7 mouse cellular contexts compared by ENCODE assay signal in the genomic region with DNA sequence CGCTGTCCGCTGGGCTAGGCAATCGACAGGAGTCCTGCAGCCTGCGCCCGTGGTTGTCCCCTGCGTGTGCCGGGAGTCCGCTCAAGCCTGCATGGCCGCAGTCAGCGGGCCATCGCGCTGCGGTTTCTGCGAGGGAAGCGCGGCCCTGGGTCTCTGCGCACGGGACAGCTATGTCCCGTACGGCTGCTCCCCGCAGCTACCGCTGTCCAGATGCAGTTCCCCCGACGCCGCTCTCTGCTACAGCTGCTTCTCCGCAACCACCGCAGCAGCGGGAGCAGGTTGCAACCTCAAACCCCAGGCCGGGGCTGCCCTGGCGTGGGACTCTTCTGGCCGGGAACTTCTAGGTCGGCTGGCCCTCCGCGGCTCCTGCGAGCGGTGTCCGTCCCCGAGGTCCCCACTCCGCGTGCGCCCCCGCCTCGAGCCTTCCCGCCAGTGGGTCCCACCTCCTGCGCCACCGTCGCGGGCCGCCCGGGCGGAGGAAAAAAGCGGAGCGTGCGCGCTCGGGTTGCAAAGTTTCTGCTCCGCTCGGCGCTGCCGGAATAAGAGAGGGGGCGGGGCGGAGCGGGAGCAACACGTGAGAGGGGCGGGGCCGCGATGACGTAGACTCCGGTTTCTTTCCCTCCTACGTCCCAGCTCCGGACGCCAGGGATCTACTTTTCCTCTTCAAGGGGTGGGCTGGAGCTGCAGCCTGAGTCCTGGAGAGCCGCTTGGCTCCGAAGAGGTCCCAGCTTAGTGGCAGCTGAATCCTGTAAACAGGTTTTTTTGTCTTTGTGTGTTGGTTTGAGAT. TPM values are rescaled to one million over a fixed set of nuclear protein-coding genes. Genes with fewer than 3 reads are reported as not detected.
DNase-seq lines count a peak whose midpoint lies in the region; ATAC-seq and TF ChIP-seq lines count a peak whose summit lies in the region.

A gene (minus strand): TSS at position 542 of the 787 bp plus-strand sequence.

- peak; percentile 82 to 91 for DNase-seq in adrenal gland, postnatal 4 days (ENCODE audit: low spot score in 2 of 2)
- DNase-seq in heart, adult 2 months, result peak; percentile 97 to 98
- DNase-seq in kidney, adult 2 months, result peak; percentile 98
- peak; percentile 97 for DNase-seq in limb, embryonic 11.5 days (ENCODE audit: low spot score)

- H3K27ac ChIP-seq in embryonic facial prominence, embryonic 13.5 days, result peak within 1 kb of the TSS; percentile 91
- H3K27ac ChIP-seq in heart, adult 2 months, result peak within 1 kb of the TSS; percentile 99
- H3K27ac ChIP-seq in kidney, adult 2 months (ENCODE audit: insufficient read depth, low read depth, low read length), result peak within 1 kb of the TSS; percentile 77
- peak within 1 kb of the TSS; percentile 84 for H3K27ac ChIP-seq in limb, embryonic 11.5 days (replicated peaks; ENCODE audit: low read depth, low read length)
- peak within 1 kb of the TSS; percentile 57; the same call in 1 of the 2 replicates for H3K27ac ChIP-seq in midbrain, embryonic 13.5 days
- H3K27ac ChIP-seq in small intestine, adult 2 months (ENCODE audit: insufficient read depth, low read depth, low read length), result peak within 1 kb of the TSS; percentile 98

- peak within 1 kb of the TSS; percentile 85 for H3K4me2 ChIP-seq in embryonic facial prominence, embryonic 13.5 days
- H3K4me2 ChIP-seq in limb, embryonic 11.5 days (ENCODE audit: low read depth, severe bottlenecking), result peak within 1 kb of the TSS; percentile 86
- H3K4me2 ChIP-seq in midbrain, embryonic 13.5 days (replicated peaks), result peak within 1 kb of the TSS; percentile 98

- peak; percentile 91 for ATAC-seq in embryonic facial prominence, embryonic 13.5 days (ENCODE audit: insufficient number of reproducible peaks, insufficient read depth, low FRiP score, low TSS enrichment, low read depth)
- ATAC-seq in limb, embryonic 11.5 days (ENCODE audit: insufficient number of reproducible peaks, low FRiP score, low TSS enrichment, low read depth), result peak; percentile 89
- ATAC-seq in midbrain, embryonic 13.5 days, result peak; percentile 89

- H3K4me3 ChIP-seq in embryonic facial prominence, embryonic 13.5 days, result peak within 1 kb of the TSS; percentile 81
- peak within 1 kb of the TSS; percentile 80 for H3K4me3 ChIP-seq in heart, adult 2 months
- peak within 1 kb of the TSS; percentile 82 for H3K4me3 ChIP-seq in kidney, adult 2 months (ENCODE audit: insufficient read depth, low read depth, low read length)
- peak within 1 kb of the TSS; percentile 85 for H3K4me3 ChIP-seq in limb, embryonic 11.5 days (ENCODE audit: low read depth, low read length)
- peak within 1 kb of the TSS; percentile 75 for H3K4me3 ChIP-seq in midbrain, embryonic 13.5 days (replicated peaks)
- peak within 1 kb of the TSS; percentile 85 for H3K4me3 ChIP-seq in small intestine, adult 2 months (ENCODE audit: low read depth, low read length)

- H3K79me2 ChIP-seq in heart, adult 2 months (replicated peaks; ENCODE audit: control insufficient read depth, insufficient read depth, low read length), result peaks cover 5% of the 10 kb centered on the region

- TF ChIP-seq CTCF in heart, adult 2 months (IDR thresholded peaks at IDR 0.05), result no peak
- TF ChIP-seq CTCF in kidney, adult 2 months (conservative IDR thresholded peaks at IDR 0.05; ENCODE audit: insufficient read depth, insufficient read length, low read depth, low read length), result no peak
- TF ChIP-seq CTCF in small intestine, adult 2 months (IDR thresholded peaks at IDR 0.05; ENCODE audit: extremely low read depth, insufficient read length, insufficient replicate concordance, low read depth, low read length), result peak; percentile 15; the same call in 1 of the 2 replicates

- no peaks in the 10 kb centered on the region for H3K9me3 ChIP-seq in embryonic facial prominence, embryonic 13.5 days
- no peaks in the 10 kb centered on the region for H3K9me3 ChIP-seq in limb, embryonic 11.5 days (ENCODE audit: control insufficient read depth, low read length)
- no peaks in the 10 kb centered on the region for H3K9me3 ChIP-seq in midbrain, embryonic 13.5 days

- intact Hi-C loops in heart, adult 2 months (cut with DNase I), result loop anchor here (2.0 to 5.0 kb wide), 6 partner anchors 55 to 135 kb away; no protein-coding TSS in a partner anchor

- under 1% methylated on average over 74 of the region's 74 CpGs for WGBS in embryonic facial prominence, embryonic 13.5 days
- WGBS in heart, adult 2 months, result under 1% methylated on average over 74 of the region's 74 CpGs
- WGBS in kidney, adult 2 months, result under 1% methylated on average over 74 of the region's 74 CpGs
- WGBS in limb, embryonic 11.5 days, result 1% methylated on average over 66 of the region's 74 CpGs
- WGBS in midbrain, embryonic 13.5 days, result under 1% methylated on average over 74 of the region's 74 CpGs
- under 1% methylated on average over 73 of the region's 74 CpGs for WGBS in small intestine, adult 2 months

- TF ChIP-seq POLR2A in heart, adult 2 months (IDR thresholded peaks at IDR 0.05; ENCODE audit: insufficient read depth, low read depth, low read length), result peak; percentile 93
- TF ChIP-seq POLR2A in kidney, adult 2 months (IDR thresholded peaks at IDR 0.05; ENCODE audit: low read depth, low read length), result peak; percentile 88
- TF ChIP-seq POLR2A in small intestine, adult 2 months (IDR thresholded peaks at IDR 0.05; ENCODE audit: low read depth, low read length), result peak; percentile 93

- H3K4me1 ChIP-seq in embryonic facial prominence, embryonic 13.5 days, result peaks cover 36% of the 10 kb centered on the region
- H3K4me1 ChIP-seq in heart, adult 2 months (ENCODE audit: control insufficient read depth, insufficient read depth, low read length), result peaks cover 13% of the 10 kb centered on the region
- peaks cover 24% of the 10 kb centered on the region for H3K4me1 ChIP-seq in kidney, adult 2 months (ENCODE audit: control insufficient read depth, insufficient read depth, low read length)
- H3K4me1 ChIP-seq in limb, embryonic 11.5 days (ENCODE audit: control insufficient read depth, insufficient read depth, low read length), result peaks cover 16% of the 10 kb centered on the region
- H3K4me1 ChIP-seq in midbrain, embryonic 13.5 days (replicated peaks), result peaks cover 22% of the 10 kb centered on the region
- H3K4me1 ChIP-seq in small intestine, adult 2 months (ENCODE audit: control insufficient read depth, insufficient read depth, insufficient read length, low read length), result peaks cover 10% of the 10 kb centered on the region

- no peaks in the 10 kb centered on the region for H3K36me3 ChIP-seq in embryonic facial prominence, embryonic 13.5 days
- peaks cover 8% of the 10 kb centered on the region; the same call in 1 of the 2 replicates for H3K36me3 ChIP-seq in heart, adult 2 months (ENCODE audit: control insufficient read depth, insufficient read depth, low read length)
- no peaks in the 10 kb centered on the region for H3K36me3 ChIP-seq in kidney, adult 2 months (ENCODE audit: control insufficient read depth, insufficient read depth, low read length)
- no peaks in the 10 kb centered on the region for H3K36me3 ChIP-seq in limb, embryonic 11.5 days (ENCODE audit: control insufficient read depth, insufficient read depth, low read length)
- H3K36me3 ChIP-seq in midbrain, embryonic 13.5 days, result no peaks in the 10 kb centered on the region
- H3K36me3 ChIP-seq in small intestine, adult 2 months (ENCODE audit: control insufficient read depth, insufficient read depth, low read length), result no peaks in the 10 kb centered on the region

- TF ChIP-seq EP300 in heart, adult 2 months (IDR thresholded peaks at IDR 0.05; ENCODE audit: insufficient read depth, low read depth, low read length), result peak; percentile 69; the same call in 1 of the 2 replicates

- no peaks in the 10 kb centered on the region for H3K27me3 ChIP-seq in embryonic facial prominence, embryonic 13.5 days
- no peaks in the 10 kb centered on the region for H3K27me3 ChIP-seq in heart, adult 2 months (ENCODE audit: control insufficient read depth, insufficient read depth, low read length)
- H3K27me3 ChIP-seq in kidney, adult 2 months (replicated peaks; ENCODE audit: control insufficient read depth, insufficient read depth, low read length), result no peaks in the 10 kb centered on the region
- H3K27me3 ChIP-seq in limb, embryonic 11.5 days (ENCODE audit: control insufficient read depth, insufficient read depth, low read length), result no peaks in the 10 kb centered on the region
- H3K27me3 ChIP-seq in midbrain, embryonic 13.5 days, result peaks cover 2% of the 10 kb centered on the region; the same call in 1 of the 2 replicates
- H3K27me3 ChIP-seq in small intestine, adult 2 months (ENCODE audit: control insufficient read depth, insufficient read depth, low read length), result no peaks in the 10 kb centered on the region

- H3K9ac ChIP-seq in embryonic facial prominence, embryonic 13.5 days, result peak within 1 kb of the TSS; percentile 87
- peak within 1 kb of the TSS; percentile 97 for H3K9ac ChIP-seq in heart, adult 2 months (ENCODE audit: low read depth, low read length)
- peak within 1 kb of the TSS; percentile 81 for H3K9ac ChIP-seq in limb, embryonic 11.5 days (ENCODE audit: low read length)
- peak within 1 kb of the TSS; percentile 74 for H3K9ac ChIP-seq in midbrain, embryonic 13.5 days (replicated peaks)

RNA-seq across cellular contexts. Expression of the gene that starts here (rescaled TPM):
- total RNA-seq in adrenal gland, postnatal 4 days (2021), result 10 to 100 TPM; 18.1 to 21.3 TPM
- polyA plus RNA-seq in embryonic facial prominence, embryonic 13.5 days (2015; fragmentation: Nextera tagmentation; extraction: Ambion mirVana), result 11.1 and 11.6 TPM in 2 replicates
- 10 to 100 TPM; 22.2 to 28.3 TPM for total RNA-seq in heart, adult 2 months (2021)
- polyA plus RNA-seq in heart, adult 2 months (2012; rRNA removed), result 9.3 and 10.4 TPM in 2 replicates
- polyA plus RNA-seq in kidney, adult 2 months (2012; rRNA removed), result 10.5 and 11.8 TPM in 2 replicates
- polyA plus RNA-seq in limb, embryonic 11.5 days (2014; fragmentation: Nextera tagmentation; extraction: Ambion mirVana), result 11.8 and 11.9 TPM in 2 replicates
- polyA plus RNA-seq in midbrain, embryonic 13.5 days (2015; fragmentation: Nextera tagmentation; extraction: Ambion mirVana), result 3.1 and 3.3 TPM in 2 replicates
- 4.4 and 8.9 TPM in 2 replicates for polyA plus RNA-seq in small intestine, adult 2 months (2012; rRNA removed)

Comparison
In these comparisons a context has a peak if more than half of its experiments do, and no peak if none do; other contexts are left out.
1. Peak in every context shown above with its lines: DNase-seq, ATAC-seq, H3K4me3 ChIP-seq and H3K27ac ChIP-seq.